Mouse (Mus musculus): ENCODE data around the gene Slit1.

Gene Slit1

DNA sequence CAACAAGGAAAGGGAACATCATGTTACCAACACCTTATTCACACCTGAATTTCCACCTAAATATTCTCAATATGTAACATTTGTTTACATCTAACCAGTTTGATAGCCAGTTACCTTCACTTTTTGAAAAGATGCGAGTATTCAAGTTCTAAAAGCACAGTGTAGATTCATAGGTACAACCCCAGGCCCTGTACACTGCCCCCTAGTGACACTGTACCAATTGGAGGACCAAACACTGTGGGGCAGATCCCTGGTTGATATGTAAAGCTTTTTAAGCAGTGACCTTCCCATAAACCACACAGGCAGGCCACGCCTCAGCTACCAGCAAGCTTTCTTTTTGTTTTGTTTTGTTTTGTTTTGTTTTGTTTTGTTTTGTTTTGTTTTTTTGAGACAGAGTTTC is 57.3 kb downstream of the Slit1 start:
- DNase-seq, result no peak

GRCm38 (mm10) chr19:41685453-41686086 is 57.9 kb downstream of the Slit1 start:
- DNase-seq, result no peak

DNA sequence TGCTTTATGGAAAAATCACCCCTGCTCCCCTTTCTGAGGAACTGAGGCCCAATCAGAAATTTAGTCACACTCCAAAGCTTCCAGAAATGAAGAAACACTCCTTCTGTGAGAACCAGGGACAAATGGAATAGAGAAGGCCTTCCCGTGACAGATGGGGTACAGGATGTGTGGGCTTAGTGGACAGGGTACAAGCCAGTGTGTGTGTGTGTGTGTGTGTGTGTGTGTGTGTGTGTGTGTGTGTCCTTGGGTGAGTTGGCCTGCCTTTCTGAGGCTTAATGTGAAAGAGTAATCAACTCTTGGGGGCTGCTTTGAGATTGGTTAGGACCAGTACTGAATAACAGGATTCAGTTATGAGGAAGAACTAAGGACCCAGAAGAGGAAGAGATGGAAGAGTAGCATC is 58.6 kb downstream of the Slit1 start:
- DNase-seq, result no peak

DNA sequence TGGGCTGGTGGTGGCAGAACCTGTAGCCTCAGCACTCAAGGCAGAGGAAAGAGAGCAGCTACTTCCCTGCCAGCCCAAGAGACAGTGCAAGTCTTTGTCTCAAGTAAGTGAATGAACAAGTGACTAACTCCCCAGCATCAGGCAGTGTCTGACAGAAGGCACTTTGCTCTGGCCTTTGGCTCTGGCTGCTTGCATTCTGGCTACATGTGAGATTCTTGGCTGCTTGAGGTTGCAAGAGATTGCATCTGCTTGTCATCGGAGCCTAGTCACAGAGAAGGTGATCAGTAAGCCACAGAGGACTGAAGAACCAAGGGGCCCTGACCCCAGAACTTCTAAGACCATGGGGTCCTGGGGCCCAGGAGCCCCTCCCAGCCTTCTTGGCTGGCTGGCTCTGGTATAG is 59.5 kb downstream of the Slit1 start:
- DNase-seq, result no peak

GRCm38 (mm10) chr19:41680267-41680666 is 63.2 kb downstream of the Slit1 start:
- no peak for DNase-seq

GRCm38 (mm10) chr19:41679028-41679427 is 64.4 kb downstream of the Slit1 start:
- peak; percentile 37 for DNase-seq

- DNase-seq, result no peak
Observed at GRCm38 (mm10) chr19:41677575-41677974, 65.9 kb downstream of the Slit1 start.

DNA sequence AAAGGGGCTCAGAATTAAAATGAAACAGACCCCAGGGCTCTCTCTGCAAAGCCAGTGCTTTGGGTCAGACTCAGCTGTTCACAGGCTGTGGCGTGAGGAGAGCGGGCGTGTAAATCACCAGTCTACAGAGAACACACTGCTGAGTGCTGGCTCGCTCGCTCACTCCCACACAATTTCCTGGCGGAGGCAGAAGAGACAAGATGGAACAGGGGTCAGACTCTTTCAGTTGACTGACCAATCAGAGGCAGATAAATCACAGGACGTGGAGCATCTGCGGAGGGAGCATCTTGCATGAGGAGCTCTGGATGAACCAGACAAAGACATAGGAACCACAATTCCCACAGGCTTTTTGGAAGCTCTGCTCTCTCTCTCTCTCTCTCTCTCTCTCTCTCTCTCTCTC is 67.9 kb downstream of the Slit1 start:
- no peak for DNase-seq

GRCm38 (mm10) chr19:41674366-41674765 is 69.1 kb downstream of the Slit1 start:
- no peak for DNase-seq

DNA sequence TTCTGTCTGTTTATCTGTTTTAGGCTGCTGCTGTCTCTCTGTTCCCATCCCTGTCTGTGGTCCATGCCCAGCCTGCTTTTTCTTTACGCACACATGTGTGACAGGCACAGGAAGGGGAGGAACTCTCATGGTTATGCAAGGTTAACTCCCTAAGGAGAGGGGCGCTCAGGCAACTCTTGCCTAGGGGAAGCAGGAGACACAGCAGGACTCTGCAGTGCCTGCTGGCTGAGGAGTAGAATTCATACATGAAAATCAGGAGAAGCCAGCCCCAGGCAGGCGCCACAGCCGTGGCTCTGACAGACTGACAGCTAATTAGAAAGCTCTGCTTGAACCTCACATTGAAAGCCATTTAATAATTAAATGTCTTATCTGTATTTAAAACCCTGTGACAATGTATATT is 70.6 kb downstream of the Slit1 start:
- DNase-seq, result no peak

DNA sequence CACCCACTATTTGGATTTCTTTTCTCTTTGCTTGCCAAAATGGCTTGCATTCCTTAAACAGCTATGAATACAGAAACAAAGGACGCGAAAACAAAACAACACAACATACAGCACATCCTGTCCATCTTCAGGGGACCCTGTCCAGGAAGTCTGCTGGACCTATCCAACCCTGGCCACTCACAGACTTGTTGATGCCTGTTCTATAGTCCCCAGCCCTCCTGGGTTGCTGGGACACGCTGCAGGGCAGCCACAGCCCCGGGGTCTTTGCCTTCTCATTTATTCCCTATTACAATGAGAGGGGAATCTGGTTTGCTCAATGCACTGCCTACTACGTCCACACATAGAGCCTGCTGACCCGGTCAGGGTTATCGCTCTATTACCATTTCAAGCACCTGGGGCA is 72.5 kb downstream of the Slit1 start:
- no peak for DNase-seq

DNA sequence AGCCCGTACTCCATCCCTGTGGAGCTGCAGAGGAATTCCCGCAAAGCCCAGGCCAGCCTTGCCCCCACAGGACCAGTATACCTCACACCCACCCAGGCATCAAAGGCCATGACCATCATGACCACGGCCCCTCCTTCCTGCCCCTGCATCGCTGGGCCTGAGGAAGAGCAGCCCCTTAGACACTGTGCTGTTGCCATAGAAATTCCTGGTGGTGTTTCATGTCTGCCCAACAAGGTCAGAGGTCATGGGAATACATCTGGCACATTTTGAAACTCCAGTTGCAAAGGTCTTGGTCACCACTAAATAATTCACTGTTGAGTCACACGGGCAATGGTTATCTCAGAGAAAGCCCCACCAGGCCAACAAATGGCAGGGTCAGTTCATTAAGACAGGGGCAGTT is 73.0 kb downstream of the Slit1 start:
- no peak for DNase-seq

- no peak for DNase-seq
Observed at GRCm38 (mm10) chr19:41669747-41670342, 73.6 kb downstream of the Slit1 start.

- DNase-seq, result no peak
Observed at GRCm38 (mm10) chr19:41667591-41667990, 75.9 kb downstream of the Slit1 start.

GRCm38 (mm10) chr19:41665941-41666340 is 77.5 kb downstream of the Slit1 start:
- no peak for DNase-seq

- DNase-seq, result no peak
Observed at GRCm38 (mm10) chr19:41663506-41664242, 79.8 kb downstream of the Slit1 start.

DNA sequence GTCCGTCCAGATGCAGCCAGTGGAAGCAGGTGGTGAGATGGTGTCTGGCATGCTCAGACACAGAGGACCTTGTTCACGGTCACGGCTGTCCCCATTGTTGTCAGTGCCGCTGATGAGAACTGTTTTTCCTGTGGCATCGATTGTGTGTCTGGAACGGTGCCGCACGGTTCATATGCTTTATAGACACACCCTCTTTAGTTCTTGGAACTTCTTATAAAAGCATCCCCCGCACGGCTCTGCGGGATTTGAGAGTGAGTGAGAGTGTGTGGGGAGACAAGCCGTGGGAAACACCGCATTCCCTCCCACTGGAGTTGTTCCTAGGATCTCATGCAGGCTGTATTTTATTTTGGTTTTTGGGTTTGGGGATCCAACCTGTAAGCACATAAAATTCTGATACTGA is 82.0 kb downstream of the Slit1 start:
- DNase-seq, result peak; percentile 55

GRCm38 (mm10) chr19:41660999-41661374 is 82.5 kb downstream of the Slit1 start:
- DNase-seq, result no peak

DNA sequence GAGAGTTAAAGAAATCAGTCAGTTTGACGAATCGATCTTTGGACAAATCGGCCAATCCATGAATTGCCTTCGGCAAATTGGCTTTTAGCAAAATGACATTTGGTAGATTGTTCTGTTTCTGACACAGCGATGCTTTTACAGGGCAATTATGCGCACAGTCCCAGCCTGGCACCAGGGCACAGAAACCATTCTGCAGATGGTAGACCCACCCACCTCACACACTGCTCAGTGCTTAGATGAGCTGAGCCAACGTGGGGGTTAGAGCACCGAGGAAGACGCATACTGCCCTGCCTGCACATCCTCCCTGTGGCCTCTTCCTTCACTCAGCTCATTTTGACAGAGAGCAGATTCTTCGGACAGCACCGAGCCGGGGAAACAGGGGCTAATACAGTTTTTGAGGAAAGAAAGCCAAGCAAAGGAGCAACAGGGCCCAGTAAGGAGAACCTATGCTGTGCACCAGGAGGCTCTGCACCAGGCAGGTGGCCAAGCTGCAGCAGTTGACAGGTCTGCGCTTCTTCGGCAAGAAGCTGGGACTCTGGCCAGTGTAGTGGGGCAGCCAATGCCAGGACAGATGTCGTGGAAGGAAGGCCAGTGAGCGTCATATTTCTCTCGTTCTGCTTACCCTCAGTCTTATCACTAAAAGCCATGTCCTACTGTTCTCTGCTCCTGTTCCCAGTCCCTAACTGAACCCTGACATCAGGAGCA is 83.0 kb downstream of the Slit1 start:
- DNase-seq, result peak; percentile 77

- no peak for DNase-seq
Observed at GRCm38 (mm10) chr19:41657446-41657845, 86.0 kb downstream of the Slit1 start.

DNA sequence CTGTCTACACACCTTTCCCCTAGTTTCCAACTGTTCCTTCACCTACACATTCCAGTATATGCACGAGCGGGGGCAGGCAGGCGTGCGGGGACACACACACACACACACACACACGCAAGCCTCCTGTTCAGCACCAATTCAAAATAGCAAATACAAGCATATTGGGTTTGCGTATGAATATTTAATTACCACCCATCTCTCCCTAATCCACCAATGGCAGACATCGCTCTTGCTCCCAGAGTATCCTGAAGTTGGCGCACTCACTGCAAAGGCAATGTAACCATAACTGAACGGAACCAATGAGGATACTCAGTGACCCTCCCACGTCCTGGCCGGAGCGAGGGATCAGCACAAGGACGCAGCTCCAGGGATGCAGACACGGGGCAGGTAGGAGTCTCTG is 86.8 kb downstream of the Slit1 start:
- no peak for DNase-seq

DNA sequence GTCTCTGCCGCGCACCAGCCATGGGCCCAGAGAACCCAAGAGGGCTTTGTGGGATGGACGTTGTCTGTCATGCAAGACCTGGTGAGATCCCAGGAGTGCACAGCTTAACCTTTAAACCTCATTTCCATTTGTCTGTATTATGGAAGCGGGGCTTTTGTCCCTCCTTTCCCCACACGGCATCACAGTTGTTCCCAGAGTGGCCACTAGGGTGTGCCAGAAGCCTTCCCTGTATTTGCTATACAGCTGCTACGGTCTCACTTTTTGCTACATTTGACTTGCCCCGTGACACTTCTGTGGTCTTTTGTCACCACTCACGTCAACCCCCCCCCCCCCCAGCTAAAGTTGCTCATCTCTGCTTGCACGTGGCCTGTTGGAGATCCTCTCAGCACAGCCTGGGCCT is 87.5 kb downstream of the Slit1 start:
- peak; percentile 72 for DNase-seq

DNA sequence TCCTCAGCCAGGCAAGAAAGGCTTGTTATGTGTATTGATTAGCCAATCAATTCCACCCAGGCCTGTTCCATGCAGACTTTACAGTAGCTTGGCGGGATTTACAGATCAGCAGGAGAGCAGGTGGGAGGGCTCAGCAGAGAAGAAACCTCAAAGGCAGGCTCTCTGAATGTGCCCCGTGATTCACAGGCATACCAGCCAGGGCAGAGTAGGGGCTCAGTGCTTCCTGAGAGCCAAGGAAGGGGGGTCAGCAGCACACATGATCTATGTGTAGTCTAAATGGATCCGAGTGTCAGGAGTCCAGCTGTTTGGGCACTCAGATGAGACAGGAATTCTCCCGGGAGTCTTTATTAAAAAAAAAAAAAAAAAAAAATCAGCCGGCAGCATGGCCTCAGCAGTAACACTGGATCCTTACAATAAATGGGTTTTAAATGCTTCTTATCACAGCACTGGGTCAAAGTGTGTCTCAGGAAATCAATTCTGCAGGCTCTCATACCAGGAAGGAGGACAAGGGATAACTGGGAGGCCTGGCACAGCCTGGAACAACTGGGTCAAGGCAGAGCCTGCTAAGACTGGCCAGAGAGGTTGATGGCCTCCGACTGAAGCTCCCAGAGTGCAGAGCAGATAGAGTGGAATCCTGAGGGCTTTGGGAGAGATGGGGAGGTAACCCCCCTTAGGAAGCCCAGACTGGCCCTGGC is 88.2 kb downstream of the Slit1 start:
- no peak for DNase-seq
